Mouse (Mus musculus): Measurements from ENCODE around the gene Fam216b. TPM values are rescaled to one million over a fixed set of nuclear protein-coding genes. Genes with fewer than 3 reads are reported as not detected.

Fam216b gene
- polyA plus RNA-seq, 1 experiment from 2014 or later = 0.72 TPM

Other genes with a start within 250 kb of the Fam216b start
- gene Dnajc15, start 213.9 kb downstream of the Fam216b start, polyA plus RNA-seq (2014; fragmentation: Nextera tagmentation; extraction: Ambion mirVana) = 93.2 and 105 TPM in 2 replicates
- gene Epsti1, start 184.8 kb downstream of the Fam216b start, polyA plus RNA-seq (2014; fragmentation: Nextera tagmentation; extraction: Ambion mirVana) = 0.21 and 0.23 TPM in 2 replicates
- gene Tnfsf11, start 219.0 kb upstream of the Fam216b start, polyA plus RNA-seq (2014; fragmentation: Nextera tagmentation; extraction: Ambion mirVana) = 0.27 TPM in 1 of 2 replicates, not detected in the other

Data from neural tube, embryonic 14.5 days (tissue).